Mouse (Mus musculus) hindbrain, postnatal 0 days (tissue): ENCODE measurements at regions not wholly inside any gene's neighbourhood (a gene's known extent, or its start where the extent isn't known, plus 50 kb on each side); places are given as distances from the start of the nearest gene placed in this dataset.

Source experiments
- ATAC-seq: fragments of 200-750 bp; cut with Nextera tagmentation; 2 replicates; pipeline ENCODE4 v1.8.0; 2017; ENCODE audit warnings: mild to moderate bottlenecking, moderate TSS enrichment, moderate library complexity
- DNase-seq: peaks from one replicate; pipeline ENCODE4 v3.0.0-alpha.2; 2015; ENCODE audit warnings: low spot score
- H3K27ac ChIP-seq: fragments of 300-500 bp; sonication (generic); 2 replicates; pipeline ENCODE4 v1.5.1; 2014; ENCODE audit warnings: mild to moderate bottlenecking
- H3K27me3 ChIP-seq: fragments of 300-500 bp; sonication (generic); 2 replicates; pipeline ENCODE4 v1.6.1; 2014; ENCODE audit warnings: low read length, mixed read lengths; ENCODE audit not compliant: insufficient read depth
- H3K36me3 ChIP-seq: fragments of 300-500 bp; sonication (generic); 2 replicates; pipeline ENCODE4 v1.6.1; 2014; ENCODE audit warnings: low read length, mixed read lengths; ENCODE audit not compliant: insufficient read depth
- H3K4me1 ChIP-seq: fragments of 300-500 bp; sonication (generic); 2 replicates; pipeline ENCODE4 v1.6.1; 2014; ENCODE audit warnings: antibody characterized with exemption, low read length, mixed read lengths; ENCODE audit not compliant: insufficient read depth
- H3K4me2 ChIP-seq: fragments of 300-500 bp; sonication (generic); 2 replicates; pipeline ENCODE4 v1.6.1; 2014; ENCODE audit warnings: low read depth, mild to moderate bottlenecking, low read length, moderate library complexity, mixed read lengths
- H3K4me3 ChIP-seq: fragments of 300-500 bp; sonication (generic); 2 replicates; pipeline ENCODE4 v1.5.1; 2014; ENCODE audit warnings: low read length
- H3K9ac ChIP-seq: fragments of 300-500 bp; sonication (generic); replicated peaks from 2 replicates; pipeline ENCODE4 v1.6.1; 2014; ENCODE audit warnings: mild to moderate bottlenecking, low read length, moderate library complexity, mixed read lengths
- H3K9me3 ChIP-seq: fragments of 300-500 bp; sonication (generic); 2 replicates; pipeline ENCODE4 v1.6.1; 2016; ENCODE audit warnings: low read length, mixed read lengths
- CTCF ChIP-seq: IDR thresholded peaks from 2 replicates; pipeline ENCODE4 v1.5.1; 2016; ENCODE audit warnings: antibody characterized with exemption, control low read depth, low read depth
- WGBS: fragments of 180-500 bp; shearing (Covaris S2); extraction: QIAGEN DNeasy Blood & Tissue Kit; methylation state at CpG from one replicate; pipeline ENCODE4 v1.1.7; 2014; 5-methylcytosine and 5-hydroxymethylcytosine counted together

- no peaks in the 10 kb centered on the region for H3K4me1 ChIP-seq
Measured at GRCm38 (mm10) chr2:45236168-45236700, 119.0 kb upstream of the Zeb2 start.

GRCm38 (mm10) chr2:45234148-45234547 is 117.0 kb upstream of the Zeb2 start:
- 91% methylated on average over 1 of the region's 1 CpGs for WGBS
- DNase-seq (no peak), ATAC-seq (no peak)
- Histone ChIP-seq H3K4me2 (no peak overlapping the region), H3K36me3 (no peaks in the 10 kb centered on the region), H3K9ac (no peak overlapping the region), H3K9me3 (no peaks in the 10 kb centered on the region), H3K4me3 (no peak overlapping the region), H3K4me1 (no peaks in the 10 kb centered on the region), H3K27ac (no peak overlapping the region), H3K27me3 (no peaks in the 10 kb centered on the region)
- no peak for TF ChIP-seq CTCF

More at GRCm38 (mm10) chr2:45236168-45236700, 119.0 kb upstream of the Zeb2 start:
- H3K9me3 ChIP-seq, result no peaks in the 10 kb centered on the region
- no peak overlapping the region for H3K4me2 ChIP-seq
- no peak overlapping the region for H3K4me3 ChIP-seq
- TF ChIP-seq CTCF, result no peak
- no peak for ATAC-seq
- no peaks in the 10 kb centered on the region for H3K36me3 ChIP-seq
- no peaks in the 10 kb centered on the region for H3K27me3 ChIP-seq
- no peak for DNase-seq
- 95% methylated on average over 13 of the region's 13 CpGs for WGBS
- H3K9ac ChIP-seq, result no peak overlapping the region
- no peak overlapping the region for H3K27ac ChIP-seq

- no peak overlapping the region for H3K27ac ChIP-seq
- H3K4me1 ChIP-seq, result no peaks in the 10 kb centered on the region
- no peaks in the 10 kb centered on the region for H3K27me3 ChIP-seq
- peak; percentile 25 for DNase-seq
- no peak overlapping the region for H3K4me3 ChIP-seq
- no peaks in the 10 kb centered on the region for H3K36me3 ChIP-seq
- no peaks in the 10 kb centered on the region for H3K9me3 ChIP-seq
- H3K9ac ChIP-seq, result no peak overlapping the region
- no peak overlapping the region for H3K4me2 ChIP-seq
- 64% methylated on average over 11 of the region's 11 CpGs for WGBS
- ATAC-seq, result 0 out of 2 replicates have a peak, but pooled peaks have one; percentile 15
- TF ChIP-seq CTCF, result no peak
Measured at GRCm38 (mm10) chr2:45230351-45231209, 113.4 kb upstream of the Zeb2 start.

GRCm38 (mm10) chr2:45229501-45229900 is 112.3 kb upstream of the Zeb2 start:
- Histone ChIP-seq H3K27ac (no peak overlapping the region), H3K9me3 (no peaks in the 10 kb centered on the region), H3K4me2 (no peak overlapping the region), H3K27me3 (no peaks in the 10 kb centered on the region), H3K4me3 (no peak overlapping the region), H3K36me3 (no peaks in the 10 kb centered on the region), H3K4me1 (no peaks in the 10 kb centered on the region), H3K9ac (no peak overlapping the region)
- 63% methylated on average over 6 of the region's 6 CpGs for WGBS
- DNase-seq (no peak), ATAC-seq (no peak)
- TF ChIP-seq CTCF, result no peak

GRCm38 (mm10) chr2:45227276-45227944 is 110.2 kb upstream of the Zeb2 start:
- H3K27ac ChIP-seq, result no peak overlapping the region
- TF ChIP-seq CTCF, result no peak
- WGBS, result 32% methylated on average over 14 of the region's 14 CpGs
- no peaks in the 10 kb centered on the region for H3K9me3 ChIP-seq
- DNase-seq (no peak), ATAC-seq (no peak)
- no peak overlapping the region for H3K9ac ChIP-seq
- no peaks in the 10 kb centered on the region for H3K27me3 ChIP-seq
- no peak overlapping the region for H3K4me3 ChIP-seq
- H3K36me3 ChIP-seq, result no peaks in the 10 kb centered on the region
- H3K4me2 ChIP-seq, result no peak overlapping the region
- H3K4me1 ChIP-seq, result no peaks in the 10 kb centered on the region

- no peaks in the 10 kb centered on the region for H3K36me3 ChIP-seq
- no peak for ATAC-seq
- no peak overlapping the region for H3K4me3 ChIP-seq
- no peak overlapping the region for H3K27ac ChIP-seq
- H3K9me3 ChIP-seq, result no peaks in the 10 kb centered on the region
- DNase-seq, result no peak
- no peak for TF ChIP-seq CTCF
- H3K9ac ChIP-seq, result no peak overlapping the region
- WGBS, result 49% methylated on average over 4 of the region's 4 CpGs
- H3K27me3 ChIP-seq, result no peaks in the 10 kb centered on the region
- H3K4me1 ChIP-seq, result no peaks in the 10 kb centered on the region
- H3K4me2 ChIP-seq, result no peak overlapping the region
Measured at GRCm38 (mm10) chr2:45226045-45226370, 108.8 kb upstream of the Zeb2 start.
